Mouse (Mus musculus) c-Kit-negative CD71-positive TER-119-positive erythroid progenitor cells, embryonic 14.5 days (primary cell): ENCODE results near the gene Nepro.
A peak's percentile ranks its signal among the peaks of the same experiment; 100 is the strongest.

Source experiments
- DNase-seq: peaks from one replicate; pipeline ENCODE4 v3.0.0-alpha.2; 2013; ENCODE audit warnings: low read depth, low spot score

The Nepro gene

GRCm38 (mm10) chr16:44703458-44703857, 20.6 kb upstream of the Nepro start:
- no peak for DNase-seq

DNA sequence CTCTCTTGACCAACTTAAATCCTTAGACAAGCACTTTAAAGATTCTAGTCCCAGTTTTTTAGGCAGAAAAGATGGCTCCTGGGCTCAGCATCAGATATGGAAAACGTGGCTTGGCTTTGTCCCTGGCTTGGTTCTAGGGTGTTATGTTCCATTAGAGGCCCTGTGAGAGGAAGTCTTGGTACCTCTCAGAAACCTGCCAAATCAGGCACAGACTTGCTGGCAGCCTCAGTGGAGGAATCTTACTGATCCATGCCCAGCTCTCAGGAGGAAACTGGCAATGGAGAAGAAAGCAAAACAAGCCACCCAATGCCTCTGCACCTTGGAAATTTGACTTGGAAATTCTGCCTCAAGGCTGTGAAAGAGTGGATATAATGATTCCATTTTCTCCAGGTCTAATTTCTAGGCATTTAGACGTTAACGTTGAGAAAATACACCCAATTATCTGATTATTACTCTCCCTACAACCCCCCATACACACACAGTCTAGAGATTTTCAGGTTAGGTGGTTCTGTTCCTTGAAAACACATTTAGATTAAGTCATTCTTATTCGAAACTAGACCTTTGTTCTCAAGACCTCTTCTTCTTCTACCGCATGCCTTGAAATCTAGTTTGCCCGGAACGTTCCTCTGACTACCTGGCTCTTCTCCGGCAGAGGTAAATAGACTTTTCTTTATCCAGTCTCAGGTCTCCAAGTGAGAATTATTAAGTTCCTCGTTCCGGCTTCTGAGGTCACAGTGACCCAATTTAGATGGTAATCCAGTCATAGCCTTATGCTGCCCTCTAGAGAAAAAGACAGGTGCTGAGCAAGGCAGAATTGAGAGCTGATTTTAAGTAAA, 7.6 kb upstream of the Nepro start:
- DNase-seq = no peak

- no peak for DNase-seq
These were observed 6.9 kb upstream of the Nepro start for GRCm38 (mm10) chr16:44717141-44717634.

GRCm38 (mm10) chr16:44717838-44718237, 6.3 kb upstream of the Nepro start:
- no peak for DNase-seq

DNA sequence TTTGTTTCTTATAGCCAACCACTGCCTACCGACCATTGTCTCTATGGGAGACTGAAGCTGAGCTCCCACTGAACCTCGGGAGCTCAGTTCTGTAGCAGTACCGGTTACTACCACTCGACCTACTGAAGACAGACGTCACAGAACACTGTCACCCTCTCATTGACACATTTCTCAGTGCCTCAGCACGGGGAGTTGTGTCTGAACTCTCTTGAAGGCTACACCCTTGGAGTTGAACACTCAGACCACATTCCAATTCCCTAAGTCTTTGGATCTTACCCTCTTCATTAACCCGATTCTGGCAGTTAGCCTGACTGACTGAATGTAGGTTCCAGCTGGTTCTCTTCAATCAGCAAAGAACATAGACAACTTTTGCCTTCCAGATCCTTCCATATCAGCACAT, 4.8 kb upstream of the Nepro start:
- no peak for DNase-seq

GRCm38 (mm10) chr16:44720518-44720917, 3.6 kb upstream of the Nepro start:
- no peak for DNase-seq

- no peak for DNase-seq
These were observed 1.4 kb upstream of the Nepro start for GRCm38 (mm10) chr16:44722666-44723065.

DNA sequence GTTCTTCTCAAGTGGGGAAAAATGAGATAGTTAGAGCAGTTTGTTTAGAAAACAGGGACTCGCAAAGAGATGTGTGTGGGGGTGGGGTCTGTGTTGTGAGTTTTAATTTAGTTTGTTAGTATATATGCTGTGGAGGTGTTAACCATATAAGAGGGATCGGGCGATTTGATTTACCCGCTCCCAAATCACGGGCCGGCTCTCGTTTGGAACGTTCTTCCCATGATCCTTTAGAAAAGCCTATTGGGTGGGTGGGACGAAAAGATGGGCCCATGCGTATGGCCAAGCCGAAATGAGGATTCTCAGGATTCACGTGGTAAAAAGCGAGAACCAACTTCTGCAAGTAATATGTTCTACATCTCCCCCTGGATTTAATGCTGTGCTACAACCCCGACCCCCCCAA, 746 bp downstream of the Nepro start:
- DNase-seq = no peak

DNA sequence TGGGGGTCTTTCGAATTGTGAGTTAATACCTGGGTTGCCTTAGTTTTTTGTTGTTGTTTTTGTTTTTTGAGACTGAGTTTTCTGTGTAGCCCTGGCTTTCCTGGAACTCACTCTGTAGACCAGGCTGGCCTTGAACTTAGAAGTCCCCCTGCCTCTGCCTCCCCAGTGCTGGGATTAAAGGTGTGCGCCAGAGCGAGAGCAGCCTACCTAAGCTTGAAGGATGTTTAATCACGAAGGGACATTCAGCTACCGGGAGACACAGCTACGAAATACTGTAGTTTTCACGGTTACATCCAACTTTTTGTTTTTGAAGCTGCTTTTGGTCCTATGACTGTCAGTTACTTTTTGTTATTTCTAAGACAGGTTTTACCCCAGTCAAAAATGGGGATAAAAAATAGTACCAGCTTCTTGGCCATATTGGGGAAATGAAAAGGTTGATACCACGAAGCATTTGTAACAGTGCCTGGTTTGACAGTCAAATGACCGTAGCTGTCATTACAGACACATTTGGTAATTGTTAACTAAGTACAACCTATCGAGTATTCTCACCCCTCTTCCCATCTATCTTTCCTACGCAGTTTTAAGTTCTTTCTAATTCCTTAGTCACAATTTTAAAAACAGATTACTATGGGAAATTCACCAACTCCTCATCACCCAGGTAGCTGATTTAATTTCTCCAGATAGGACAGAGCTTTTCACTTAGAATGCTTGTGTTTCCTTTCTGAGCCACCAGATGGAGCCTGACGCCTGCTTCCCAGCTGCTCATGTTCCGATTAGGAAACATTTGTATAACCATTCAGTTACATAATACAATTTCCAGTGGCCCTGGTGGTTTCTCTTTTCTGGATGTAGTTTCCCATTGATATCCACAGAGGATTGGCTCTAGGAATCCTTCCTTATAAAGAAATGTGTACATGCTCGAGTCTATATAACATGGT, 1.5 kb downstream of the Nepro start:
- peak; percentile 66 for DNase-seq

DNA sequence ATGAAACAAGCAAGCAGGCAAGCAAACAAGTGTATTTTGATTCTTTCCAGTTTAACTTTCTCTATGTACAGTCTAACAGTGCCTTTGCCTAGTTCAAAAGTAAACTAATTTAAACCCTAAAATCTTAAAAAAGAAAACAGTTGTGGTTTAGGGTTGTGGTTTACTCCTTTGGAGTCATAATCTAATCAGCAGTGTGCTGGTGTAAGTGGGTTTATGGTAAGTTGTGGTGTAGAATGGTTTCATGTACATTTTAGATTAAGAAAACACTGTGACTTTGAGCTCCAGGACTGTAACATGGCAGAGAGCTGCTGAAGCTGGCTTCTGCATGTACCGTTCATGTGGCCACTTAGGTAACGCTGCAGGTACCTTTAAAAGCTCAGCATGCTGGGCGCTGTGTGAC, 3.4 kb downstream of the Nepro start:
- no peak for DNase-seq

DNA sequence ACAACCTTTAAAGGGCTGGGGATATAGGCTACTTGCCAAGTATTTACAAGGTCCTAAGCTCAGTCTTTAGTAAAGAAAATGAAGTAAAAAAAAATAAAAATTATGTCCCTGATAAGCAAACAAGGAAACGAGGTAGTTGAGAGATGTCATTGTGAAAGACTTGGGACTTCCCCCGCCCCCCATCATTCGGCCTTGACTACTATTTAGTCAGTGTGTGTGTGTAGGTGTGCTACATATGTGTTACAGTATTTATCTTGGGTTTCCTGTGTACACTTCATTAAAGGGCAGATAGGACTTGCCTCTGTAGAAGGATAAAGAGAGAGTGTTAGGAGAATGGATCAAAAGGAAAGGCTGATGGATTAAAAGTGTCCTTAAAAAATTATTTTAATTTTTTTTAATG, 10.0 kb downstream of the Nepro start:
- no peak for DNase-seq

DNA sequence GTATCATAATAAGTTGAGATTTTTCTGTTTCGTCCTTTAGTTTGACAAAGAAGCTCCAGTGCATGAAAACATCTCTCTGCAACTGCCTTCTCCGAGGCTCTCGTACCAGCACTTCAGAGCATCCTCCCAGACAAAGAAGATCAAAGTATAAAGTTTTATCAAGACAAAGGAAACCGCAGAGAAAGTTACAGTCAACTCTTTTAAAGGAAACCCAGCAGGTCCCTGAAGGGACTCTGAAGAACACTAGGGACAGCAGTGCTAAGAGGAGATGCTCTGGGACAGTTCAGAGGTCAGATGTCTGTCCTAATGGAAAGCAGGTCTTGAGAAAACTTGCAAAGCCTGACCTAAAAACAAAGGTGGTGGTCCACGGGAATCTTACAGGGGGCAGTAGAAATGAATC, 11.6 kb downstream of the Nepro start:
- DNase-seq = no peak

GRCm38 (mm10) chr16:44736118-44736517, 12.0 kb downstream of the Nepro start:
- no peak for DNase-seq

DNA sequence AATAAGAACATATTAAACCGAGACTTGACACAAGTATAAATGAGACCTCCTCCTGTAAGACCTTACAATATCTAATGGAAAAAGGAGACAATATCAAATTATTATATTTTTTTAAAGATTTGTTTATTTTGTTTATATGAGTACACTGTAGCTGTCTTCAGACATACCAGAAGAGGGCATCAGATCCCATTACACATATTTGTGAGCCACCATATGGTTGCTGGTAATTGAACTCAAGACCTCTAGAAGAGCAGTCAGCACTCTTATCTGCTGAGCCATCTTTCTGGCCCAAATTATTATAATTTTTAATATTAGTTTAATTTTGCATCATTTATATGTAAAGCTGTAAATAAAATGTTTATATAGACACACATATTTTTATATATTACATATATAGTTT, 18.7 kb downstream of the Nepro start:
- no peak for DNase-seq

- DNase-seq = no peak
These were observed 21.4 kb downstream of the Nepro start for GRCm38 (mm10) chr16:44745471-44745865.

- peak; percentile 68 for DNase-seq
These were observed 21.9 kb downstream of the Nepro start, which contains the start of gene Gtpbp8 for GRCm38 (mm10) chr16:44745866-44746562. TSS of gene Gtpbp8 (minus strand) at chr16:44746363.

DNA sequence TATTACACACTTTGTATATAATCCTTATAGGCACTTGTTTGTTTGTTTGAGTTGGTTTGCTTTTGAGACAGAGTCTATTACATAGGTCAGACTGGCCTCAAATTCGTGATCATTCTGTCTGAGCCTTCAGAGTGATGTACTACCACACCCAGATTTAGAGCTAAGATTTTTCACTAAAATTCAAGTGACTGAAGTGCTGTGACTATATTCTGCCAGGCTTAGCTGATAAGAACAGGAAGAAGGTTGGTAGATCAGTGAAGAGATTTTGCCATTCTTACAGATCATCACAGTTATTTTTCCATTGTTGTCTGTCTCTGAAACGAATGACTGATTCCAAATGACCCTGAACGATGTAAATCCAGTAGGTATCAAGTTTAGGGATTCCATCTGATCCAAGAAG, 23.9 kb downstream of the Nepro start:
- no peak for DNase-seq

DNA sequence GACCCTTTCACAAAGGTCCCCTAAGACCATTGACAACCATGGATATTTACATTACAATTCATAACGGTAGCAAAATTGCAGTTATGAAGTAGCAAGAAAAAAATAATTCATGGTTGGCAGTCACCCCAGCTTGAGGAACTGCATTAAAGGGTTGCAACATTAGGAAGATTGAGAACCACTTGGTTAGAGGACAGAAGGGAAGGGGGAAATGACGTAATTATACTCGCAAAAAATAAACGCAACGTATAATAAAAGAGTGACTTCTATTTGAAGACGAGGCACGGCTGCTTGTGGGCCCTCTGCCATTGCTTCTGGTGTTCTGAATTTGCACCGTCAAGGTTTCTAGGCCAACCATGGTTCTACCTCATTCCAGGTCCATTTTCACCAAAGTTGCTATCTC, 33.6 kb downstream of the Nepro start:
- DNase-seq = no peak

GRCm38 (mm10) chr16:44761811-44762210, 37.7 kb downstream of the Nepro start:
- no peak for DNase-seq

- DNase-seq = no peak
These were observed 41.6 kb downstream of the Nepro start, which contains the start of gene Cd200r1 for GRCm38 (mm10) chr16:44765555-44766319. TSS of gene Cd200r1 (plus strand) at chr16:44765736.

GRCm38 (mm10) chr16:44766320-44766892, 42.3 kb downstream of the Nepro start:
- no peak for DNase-seq
